ENCODE assay signal across 8 mouse cellular contexts in genomic region chr7:130807749-130808148, GRCm38 (mm10). TPM values are rescaled to one million over a fixed set of nuclear protein-coding genes. Genes with fewer than 3 reads are reported as not detected.
DNase-seq lines count a peak whose midpoint lies in the region; ATAC-seq and TF ChIP-seq lines count a peak whose summit lies in the region.

No protein-coding gene starts in this region.

- ATAC-seq in heart, embryonic 11.5 days (replicated peaks; ENCODE audit: insufficient number of reproducible peaks, low FRiP score, low TSS enrichment), result no peak

- H3K79me2 ChIP-seq in heart, adult 2 months (replicated peaks; ENCODE audit: control insufficient read depth, insufficient read depth, low read length), result no peaks in the 10 kb centered on the region

- no peak for TF ChIP-seq CTCF in heart, adult 2 months (IDR thresholded peaks at IDR 0.05)
- TF ChIP-seq CTCF in small intestine, adult 2 months (IDR thresholded peaks at IDR 0.05; ENCODE audit: extremely low read depth, insufficient read length, insufficient replicate concordance, low read depth, low read length), result no peak

- no peaks in the 10 kb centered on the region for H3K36me3 ChIP-seq in heart, embryonic 11.5 days (ENCODE audit: control insufficient read depth, insufficient read depth, low read length)
- H3K36me3 ChIP-seq in heart, adult 2 months (ENCODE audit: control insufficient read depth, insufficient read depth, low read length), result no peaks in the 10 kb centered on the region
- H3K36me3 ChIP-seq in small intestine, adult 2 months (ENCODE audit: control insufficient read depth, insufficient read depth, low read length), result no peaks in the 10 kb centered on the region

- H3K9me3 ChIP-seq in heart, embryonic 11.5 days (replicated peaks; ENCODE audit: control insufficient read depth, low read length), result no peaks in the 10 kb centered on the region

- peak; percentile 54 to 65 for DNase-seq in heart, adult 18-20 months
- peak; percentile 50 for DNase-seq in adipocyte (ENCODE audit: low spot score)
- peak; percentile 40 to 56 for DNase-seq in heart, adult 2 months
- peak; percentile 20 to 48 for DNase-seq in left cerebral cortex, postnatal 10 days (ENCODE audit: extremely low spot score in 1 of 2, low spot score in 2 of 2)
- DNase-seq in thymus, postnatal 0 days (ENCODE audit: low spot score), result no peak
- no peak for DNase-seq in embryo, embryonic 10 days (ENCODE audit: low spot score)

- H3K4me2 ChIP-seq in heart, embryonic 11.5 days, result no peak overlapping the region

- no peaks in the 10 kb centered on the region for H3K27me3 ChIP-seq in heart, embryonic 11.5 days (ENCODE audit: control insufficient read depth, insufficient read depth, low read length)
- H3K27me3 ChIP-seq in heart, adult 2 months (ENCODE audit: control insufficient read depth, insufficient read depth, low read length), result no peaks in the 10 kb centered on the region
- 0 out of 2 replicates have a peak, but pooled peaks cover 2% of the 10 kb centered on the region for H3K27me3 ChIP-seq in small intestine, adult 2 months (ENCODE audit: control insufficient read depth, insufficient read depth, low read length)

- no peak for TF ChIP-seq POLR2A in heart, adult 2 months (IDR thresholded peaks at IDR 0.05; ENCODE audit: insufficient read depth, low read depth, low read length)
- 0 out of 2 replicates have a peak, but pooled peaks have one; percentile 20 for TF ChIP-seq POLR2A in small intestine, adult 2 months (IDR thresholded peaks at IDR 0.05; ENCODE audit: low read depth, low read length)

- 60% methylated on average over 8 of the region's 8 CpGs for WGBS in heart, embryonic 11.5 days (ENCODE audit: insufficient replicate concordance)
- WGBS in heart, adult 2 months, result 34% methylated on average over 8 of the region's 8 CpGs
- WGBS in small intestine, adult 2 months, result 23% methylated on average over 8 of the region's 8 CpGs

- H3K9ac ChIP-seq in heart, embryonic 11.5 days (ENCODE audit: low read depth, low read length), result no peak overlapping the region
- H3K9ac ChIP-seq in heart, adult 2 months (ENCODE audit: low read depth, low read length), result no peak overlapping the region

- no peak overlapping the region for H3K4me3 ChIP-seq in heart, embryonic 11.5 days (ENCODE audit: low read depth, low read length)
- no peak overlapping the region for H3K4me3 ChIP-seq in heart, adult 2 months
- no peak overlapping the region for H3K4me3 ChIP-seq in small intestine, adult 2 months (ENCODE audit: low read depth, low read length)

- no peaks in the 10 kb centered on the region for H3K4me1 ChIP-seq in heart, embryonic 11.5 days (ENCODE audit: control insufficient read depth, insufficient read depth, low read length)
- no peaks in the 10 kb centered on the region for H3K4me1 ChIP-seq in heart, adult 2 months (ENCODE audit: control insufficient read depth, insufficient read depth, low read length)
- peaks cover 4% of the 10 kb centered on the region; the same call in 1 of the 2 replicates for H3K4me1 ChIP-seq in small intestine, adult 2 months (ENCODE audit: control insufficient read depth, insufficient read depth, insufficient read length, low read length)

- intact Hi-C loops in heart, adult 2 months (cut with DNase I), result no loop called here
- intact Hi-C loops in left cerebral cortex, postnatal 10 days (cut with DNase I), result no loop called here

- no peak for TF ChIP-seq EP300 in heart, adult 2 months (IDR thresholded peaks at IDR 0.05; ENCODE audit: insufficient read depth, low read depth, low read length)

- H3K27ac ChIP-seq in heart, embryonic 11.5 days (ENCODE audit: low read depth, low read length), result no peak overlapping the region
- no peak overlapping the region for H3K27ac ChIP-seq in heart, adult 2 months
- H3K27ac ChIP-seq in small intestine, adult 2 months (ENCODE audit: insufficient read depth, low read depth, low read length), result no peak overlapping the region

RNA-seq across cellular contexts. Expression of gene Btbd16, which starts 33.9 kb away (rescaled TPM):
- under 1 TPM in 1 of 2 experiments, not detected in 1; 0.36 TPM for total RNA-seq in heart, adult 18-20 months (2021)
- not detected in 2 replicates for polyA plus RNA-seq in heart, embryonic 11.5 days (2014; fragmentation: Nextera tagmentation; extraction: Ambion mirVana)
- total RNA-seq in heart, adult 2 months (2021), result not detected
- polyA plus RNA-seq in heart, adult 2 months (2012; rRNA removed), result 0.18 and 0.20 TPM in 2 replicates
- under 1 TPM; 0.24 to 0.41 TPM for total RNA-seq in left cerebral cortex, postnatal 10 days (2021)
- polyA plus RNA-seq in small intestine, adult 2 months (2012; rRNA removed), result 0.10 TPM in 1 of 2 replicates, not detected in the other
- polyA plus RNA-seq in thymus, postnatal 0 days (2015; fragmentation: Nextera tagmentation; extraction: Ambion mirVana), result 0.19 and 0.62 TPM in 2 replicates

RNA-seq across cellular contexts. Expression of gene Plekha1, which starts 57.8 kb away (rescaled TPM):
- 10 to 100 TPM; 34.3 to 36.6 TPM for total RNA-seq in heart, adult 18-20 months (2021)
- polyA plus RNA-seq in heart, embryonic 11.5 days (2014; fragmentation: Nextera tagmentation; extraction: Ambion mirVana), result 41.4 and 51.7 TPM in 2 replicates
- 10 to 100 TPM; 40.0 to 41.3 TPM for total RNA-seq in heart, adult 2 months (2021)
- polyA plus RNA-seq in heart, adult 2 months (2012; rRNA removed), result 33.3 and 48.8 TPM in 2 replicates
- total RNA-seq in left cerebral cortex, postnatal 10 days (2021), result 10 to 100 TPM; 92.4 to 92.7 TPM
- 12.0 and 63.7 TPM in 2 replicates for polyA plus RNA-seq in small intestine, adult 2 months (2012; rRNA removed)
- polyA plus RNA-seq in thymus, postnatal 0 days (2015; fragmentation: Nextera tagmentation; extraction: Ambion mirVana), result 17.6 and 20.7 TPM in 2 replicates

Comparison
In these comparisons a context has a peak if more than half of its experiments do, and no peak if none do; other contexts are left out.
1. DNase-seq: peak in heart, adult 18-20 months (2 of 2), adipocyte (single experiment), heart, adult 2 months (2 of 2) and left cerebral cortex, postnatal 10 days (2 of 2); none in thymus, postnatal 0 days (single experiment) and embryo, embryonic 10 days (single experiment).